Mouse (Mus musculus): ENCODE measurements around the gene Ppp1r9b.

GRCm38 (mm10) chr11:94992754-94993606, 2.1 kb downstream of the Ppp1r9b start:
- TF ChIP-seq POLR2A (IDR thresholded peaks at IDR 0.05; ENCODE audit: insufficient read depth, low read depth, low read length) (0 out of 2 replicates have a peak, but pooled peaks have one; percentile 16), CTCF (IDR thresholded peaks at IDR 0.05; ENCODE audit: insufficient read depth, low read depth, low read length) (no peak)
